Mouse (Mus musculus): ENCODE measurements around the gene Sdsl.
A peak's percentile ranks its signal among the peaks of the same experiment; 100 is the strongest.

Gene Sdsl

DNA sequence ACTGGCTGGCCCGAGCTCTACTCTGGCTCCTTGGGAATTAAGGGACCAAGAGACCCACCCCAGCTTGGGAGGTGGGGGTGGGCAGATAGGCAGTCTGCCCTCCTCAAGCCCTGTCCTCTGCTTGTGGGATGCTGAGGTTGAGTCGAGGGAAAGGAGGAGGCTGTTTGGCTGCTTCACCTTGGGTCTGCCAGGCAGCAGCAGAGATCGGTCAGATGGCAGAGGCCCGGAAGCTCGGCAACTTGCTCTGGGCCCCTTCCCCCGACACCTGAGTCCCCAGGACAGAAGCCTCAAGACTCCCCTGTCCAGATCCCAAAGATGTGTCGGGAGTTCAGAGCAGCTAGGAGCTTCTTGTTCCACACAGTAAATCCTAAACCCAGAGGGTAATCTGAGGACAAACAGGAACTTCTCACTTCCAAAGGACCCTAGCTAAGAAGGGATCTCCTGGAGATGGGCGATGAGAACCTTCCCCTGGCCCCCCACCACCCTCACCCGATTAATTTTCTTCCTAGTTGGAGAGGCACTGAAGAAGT is 40.1 kb downstream of the Sdsl start:
- no peak for DNase-seq (ENCODE audit: low read depth, low spot score)
- Histone ChIP-seq H3K36me3 (ENCODE audit: control insufficient read depth, insufficient read depth, low read length, poor library complexity, severe bottlenecking) (no peaks in the 10 kb centered on the region), H3K27me3 (ENCODE audit: control insufficient read depth, insufficient read depth, low read length, poor library complexity, severe bottlenecking) (peaks cover under 1% of the 10 kb centered on the region)

DNA sequence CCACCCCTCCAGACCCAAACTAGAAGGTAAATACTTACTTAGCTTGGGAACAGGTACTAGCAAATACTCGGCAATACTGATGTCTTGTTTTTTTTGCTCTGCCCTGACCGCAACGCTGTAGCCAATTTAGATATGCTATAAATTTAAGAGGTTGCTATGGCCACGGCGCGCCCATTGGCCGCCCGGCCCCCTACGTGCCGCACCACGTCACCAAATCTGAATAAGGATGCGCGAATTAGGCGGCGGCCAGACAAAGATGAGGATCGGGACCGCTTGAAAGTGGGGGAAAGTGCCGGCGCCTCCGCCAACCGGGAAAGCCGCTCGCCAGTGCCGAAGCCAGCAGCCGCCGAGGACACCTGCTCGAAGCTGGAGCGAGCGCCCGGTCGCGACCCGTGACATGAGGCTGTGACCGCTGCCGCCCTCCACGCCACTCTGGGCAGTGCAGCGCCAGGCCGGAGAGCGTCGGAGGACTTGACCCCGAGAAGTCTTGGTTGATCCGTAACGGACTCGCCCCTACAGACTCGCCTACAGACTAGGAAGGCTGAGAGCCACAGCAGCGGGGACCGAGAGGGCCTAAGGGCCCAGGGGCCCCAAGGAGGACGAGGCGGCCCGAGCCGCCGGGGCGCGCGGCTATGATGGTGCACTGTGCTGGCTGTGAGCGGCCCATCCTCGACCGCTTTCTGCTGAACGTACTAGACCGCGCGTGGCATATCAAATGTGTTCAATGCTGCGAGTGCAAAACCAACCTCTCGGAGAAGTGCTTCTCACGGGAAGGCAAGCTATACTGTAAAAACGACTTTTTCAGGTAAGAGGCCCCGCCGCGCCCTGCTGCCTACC is 40.7 kb downstream of the Sdsl start, which contains the start of gene Lhx5:
TSS of gene Lhx5 (plus strand) at position 51 of the 837 bp plus-strand sequence.
- no peak for DNase-seq (ENCODE audit: low read depth, low spot score)
- Histone ChIP-seq H3K36me3 (ENCODE audit: control insufficient read depth, insufficient read depth, low read length, poor library complexity, severe bottlenecking) (no peaks in the 10 kb centered on the region), H3K27me3 (ENCODE audit: control insufficient read depth, insufficient read depth, low read length, poor library complexity, severe bottlenecking) (peaks cover 2% of the 10 kb centered on the region)

- H3K27me3 ChIP-seq (ENCODE audit: control insufficient read depth, insufficient read depth, low read length, poor library complexity, severe bottlenecking): peaks cover 2% of the 10 kb centered on the region
- DNase-seq (ENCODE audit: low read depth, low spot score): no peak
- H3K36me3 ChIP-seq (ENCODE audit: control insufficient read depth, insufficient read depth, low read length, poor library complexity, severe bottlenecking): no peaks in the 10 kb centered on the region
Observed at GRCm38 (mm10) chr5:120431001-120431583, 41.5 kb downstream of the Sdsl start.

DNA sequence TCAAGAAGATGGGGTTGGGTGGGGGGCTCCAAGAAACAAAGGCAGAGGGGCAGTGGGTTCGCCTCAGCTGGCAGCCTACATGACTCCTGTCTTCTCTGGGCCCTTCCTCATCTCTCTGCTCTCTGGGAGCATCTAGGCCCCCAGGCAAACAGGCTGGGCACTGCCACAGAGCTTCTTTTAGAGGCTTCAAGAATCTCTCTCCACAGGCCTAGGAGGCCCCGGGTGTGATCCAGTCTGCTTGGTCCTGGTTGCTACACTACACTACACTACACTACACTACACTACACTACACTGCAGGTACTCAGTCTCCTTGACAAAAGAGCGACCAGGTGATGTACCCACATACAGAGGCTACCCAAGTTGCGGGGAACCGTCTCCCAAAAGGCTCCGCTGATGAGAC is 42.9 kb downstream of the Sdsl start:
- no peaks in the 10 kb centered on the region for H3K36me3 ChIP-seq (ENCODE audit: control insufficient read depth, insufficient read depth, low read length, poor library complexity, severe bottlenecking)
- DNase-seq (ENCODE audit: low read depth, low spot score): no peak
- peaks cover 2% of the 10 kb centered on the region; the same call in 1 of the 2 replicates for H3K27me3 ChIP-seq (ENCODE audit: control insufficient read depth, insufficient read depth, low read length, poor library complexity, severe bottlenecking)

GRCm38 (mm10) chr5:120428990-120429389 is 43.6 kb downstream of the Sdsl start:
- Histone ChIP-seq H3K27me3 (ENCODE audit: control insufficient read depth, insufficient read depth, low read length, poor library complexity, severe bottlenecking) (peaks cover 3% of the 10 kb centered on the region; the same call in 1 of the 2 replicates), H3K36me3 (ENCODE audit: control insufficient read depth, insufficient read depth, low read length, poor library complexity, severe bottlenecking) (no peaks in the 10 kb centered on the region)
- DNase-seq (ENCODE audit: low read depth, low spot score): no peak

- Histone ChIP-seq H3K27me3 (ENCODE audit: control insufficient read depth, insufficient read depth, low read length, poor library complexity, severe bottlenecking) (peaks cover 3% of the 10 kb centered on the region; the same call in 1 of the 2 replicates), H3K36me3 (ENCODE audit: control insufficient read depth, insufficient read depth, low read length, poor library complexity, severe bottlenecking) (no peaks in the 10 kb centered on the region)
- no peak for DNase-seq (ENCODE audit: low read depth, low spot score)
Observed at GRCm38 (mm10) chr5:120428189-120428838, 44.3 kb downstream of the Sdsl start.

- DNase-seq (ENCODE audit: low read depth, low spot score): no peak
- H3K27me3 ChIP-seq (ENCODE audit: control insufficient read depth, insufficient read depth, low read length, poor library complexity, severe bottlenecking): peaks cover 3% of the 10 kb centered on the region; the same call in 1 of the 2 replicates
- H3K36me3 ChIP-seq (ENCODE audit: control insufficient read depth, insufficient read depth, low read length, poor library complexity, severe bottlenecking): no peaks in the 10 kb centered on the region
Observed at GRCm38 (mm10) chr5:120427451-120427938, 45.1 kb downstream of the Sdsl start.

GRCm38 (mm10) chr5:120426572-120426971 is 46.0 kb downstream of the Sdsl start:
- DNase-seq (ENCODE audit: low read depth, low spot score): no peak
- Histone ChIP-seq H3K36me3 (ENCODE audit: control insufficient read depth, insufficient read depth, low read length, poor library complexity, severe bottlenecking) (no peaks in the 10 kb centered on the region), H3K27me3 (ENCODE audit: control insufficient read depth, insufficient read depth, low read length, poor library complexity, severe bottlenecking) (peaks cover 3% of the 10 kb centered on the region; the same call in 1 of the 2 replicates)

DNA sequence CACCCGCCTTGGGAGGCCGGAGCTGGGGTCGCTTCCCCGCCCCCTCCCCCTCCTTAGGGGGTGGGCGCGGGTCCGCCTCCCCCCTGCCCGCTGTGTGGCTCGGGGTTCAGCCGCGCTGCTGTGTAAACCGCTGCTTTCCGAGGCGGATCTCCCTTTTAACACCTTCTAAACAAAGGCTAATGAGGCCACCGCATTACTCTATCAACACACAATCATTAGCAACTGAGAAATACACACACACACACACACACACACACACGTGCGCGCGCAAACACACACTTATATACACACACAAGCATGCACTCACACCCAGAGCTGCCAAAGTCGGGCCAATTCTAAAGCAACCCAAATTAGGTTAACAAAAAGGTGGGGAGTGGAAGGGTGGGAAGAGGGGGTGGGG is 46.9 kb downstream of the Sdsl start:
- Histone ChIP-seq H3K27me3 (ENCODE audit: control insufficient read depth, insufficient read depth, low read length, poor library complexity, severe bottlenecking) (peaks cover 3% of the 10 kb centered on the region; the same call in 1 of the 2 replicates), H3K36me3 (ENCODE audit: control insufficient read depth, insufficient read depth, low read length, poor library complexity, severe bottlenecking) (no peaks in the 10 kb centered on the region)
- DNase-seq (ENCODE audit: low read depth, low spot score): no peak

DNA sequence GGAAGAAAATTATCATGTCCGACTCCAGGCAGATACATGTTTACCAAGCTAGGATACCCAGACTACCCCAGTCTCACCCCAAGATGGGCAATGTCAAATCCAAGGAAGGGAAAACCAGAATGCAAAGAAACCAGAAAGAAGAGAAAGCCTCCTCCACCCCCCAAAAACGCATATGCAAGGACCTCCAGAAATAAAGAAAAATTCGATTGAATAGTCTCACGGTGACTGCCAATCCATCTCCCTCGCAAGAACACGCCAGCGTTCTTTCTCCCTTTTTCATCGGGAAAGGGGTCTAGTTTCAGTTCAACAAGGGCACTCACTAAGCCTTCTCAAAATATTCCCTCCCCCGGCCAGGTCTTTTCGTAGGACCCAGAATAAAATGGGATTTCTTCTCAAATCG is 48.0 kb downstream of the Sdsl start:
- H3K36me3 ChIP-seq (ENCODE audit: control insufficient read depth, insufficient read depth, low read length, poor library complexity, severe bottlenecking): no peaks in the 10 kb centered on the region
- no peak for DNase-seq (ENCODE audit: low read depth, low spot score)

GRCm38 (mm10) chr5:120424039-120424438 is 48.6 kb downstream of the Sdsl start:
- Histone ChIP-seq H3K27me3 (ENCODE audit: control insufficient read depth, insufficient read depth, low read length, poor library complexity, severe bottlenecking) (peaks cover 3% of the 10 kb centered on the region; the same call in 1 of the 2 replicates), H3K36me3 (ENCODE audit: control insufficient read depth, insufficient read depth, low read length, poor library complexity, severe bottlenecking) (no peaks in the 10 kb centered on the region)
- peak; percentile 43 for DNase-seq (ENCODE audit: low read depth, low spot score)

More for the DNA sequence above, 48.0 kb downstream of the Sdsl start:
- peaks cover 3% of the 10 kb centered on the region; the same call in 1 of the 2 replicates for H3K27me3 ChIP-seq (ENCODE audit: control insufficient read depth, insufficient read depth, low read length, poor library complexity, severe bottlenecking)

GRCm38 (mm10) chr5:120420106-120420505 is 52.5 kb downstream of the Sdsl start:
- peaks cover 2% of the 10 kb centered on the region; the same call in 1 of the 2 replicates for H3K27me3 ChIP-seq (ENCODE audit: control insufficient read depth, insufficient read depth, low read length, poor library complexity, severe bottlenecking)
- no peaks in the 10 kb centered on the region for H3K36me3 ChIP-seq (ENCODE audit: control insufficient read depth, insufficient read depth, low read length, poor library complexity, severe bottlenecking)
- DNase-seq (ENCODE audit: low read depth, low spot score): no peak

DNA sequence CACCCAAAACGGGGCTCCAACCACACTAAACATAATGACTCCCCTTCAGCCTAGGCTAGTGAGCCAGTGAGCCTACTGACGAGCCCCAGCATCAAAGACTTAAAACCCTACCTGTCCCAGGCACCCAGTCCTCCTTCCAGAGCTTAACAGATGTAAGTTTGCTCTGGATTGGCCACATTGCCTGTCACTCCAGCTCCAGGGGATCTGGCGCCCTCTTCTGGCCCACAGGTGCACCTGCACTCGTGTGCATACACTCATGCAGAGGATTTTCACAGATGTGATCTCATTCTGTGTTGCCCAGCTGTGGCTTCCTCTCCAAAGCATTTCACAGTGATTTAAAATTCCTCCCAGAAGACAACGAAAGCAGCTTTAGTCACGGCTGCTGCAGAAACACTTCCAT is 59.2 kb downstream of the Sdsl start:
- H3K27me3 ChIP-seq (ENCODE audit: control insufficient read depth, insufficient read depth, low read length, poor library complexity, severe bottlenecking): no peaks in the 10 kb centered on the region
- DNase-seq (ENCODE audit: low read depth, low spot score): no peak
- no peaks in the 10 kb centered on the region for H3K36me3 ChIP-seq (ENCODE audit: control insufficient read depth, insufficient read depth, low read length, poor library complexity, severe bottlenecking)
